Mouse (Mus musculus) stomach, embryonic 14.5 days (tissue): ENCODE measurements around the gene Foxe3. TPM values are rescaled to one million over a fixed set of nuclear protein-coding genes. Genes with fewer than 3 reads are reported as not detected.

Experiments used
- polyA plus RNA-seq: library from polyadenylated mRNA; unstranded; fragments of >200 nt; fragmentation: Nextera tagmentation; extraction: Ambion mirVana; gene quantifications from 2 replicates; pipeline ENCODE4 v1.2.1, GENCODE M21; 2014

Foxe3 gene
- polyA plus RNA-seq, 1 experiment from 2014 or later, result not detected

Other genes with a start within 250 kb of the Foxe3 start
- gene Gm12830, start 104.3 kb downstream of the Foxe3 start, polyA plus RNA-seq, result not detected in 2 replicates
- gene Foxd2, start 17.1 kb downstream of the Foxe3 start, polyA plus RNA-seq, result not detected in 2 replicates
- gene Cmpk1, start 61.2 kb upstream of the Foxe3 start, polyA plus RNA-seq, result 95.6 and 108 TPM in 2 replicates
- 16.2 and 21.9 TPM in 2 replicates for gene Stil, start 74.1 kb upstream of the Foxe3 start, polyA plus RNA-seq
- 0.55 and 0.97 TPM in 2 replicates for gene Tal1, start 130.4 kb upstream of the Foxe3 start, polyA plus RNA-seq
- 42.3 and 43.8 TPM in 2 replicates for gene Pdzk1ip1, start 162.7 kb upstream of the Foxe3 start, polyA plus RNA-seq
- gene Cyp4x1, start 208.3 kb upstream of the Foxe3 start, polyA plus RNA-seq, result 0.54 and 1.4 TPM in 2 replicates